Comparison of ENCODE assay signal across 8 mouse cellular contexts in genomic region chr11:73137591-73138501, GRCm38 (mm10). TPM values are rescaled to one million over a fixed set of nuclear protein-coding genes. Genes with fewer than 3 reads are reported as not detected.
DNase-seq lines count a peak whose midpoint lies in the region; ATAC-seq and TF ChIP-seq lines count a peak whose summit lies in the region.

TSS of gene Haspin (minus strand) at chr11:73138294.

- H3K4me1 ChIP-seq in forebrain, embryonic 11.5 days (replicated peaks; ENCODE audit: control insufficient read depth, insufficient read depth, low read length): peaks cover 3% of the 10 kb centered on the region; the same call in 1 of the 2 replicates
- H3K4me1 ChIP-seq in heart, postnatal 0 days (ENCODE audit: control insufficient read depth, insufficient read depth): peaks cover 30% of the 10 kb centered on the region
- H3K4me1 ChIP-seq in liver, embryonic 16.5 days (ENCODE audit: control insufficient read depth, low read depth, low read length): peaks cover 30% of the 10 kb centered on the region
- peaks cover 31% of the 10 kb centered on the region for H3K4me1 ChIP-seq in neural tube, embryonic 13.5 days (replicated peaks)
- peaks cover 8% of the 10 kb centered on the region for H3K4me1 ChIP-seq in testis, adult 2 months (ENCODE audit: control insufficient read depth, insufficient read depth, low read length)

- peak; percentile 77 for TF ChIP-seq POLR2A in testis, adult 2 months (IDR thresholded peaks at IDR 0.05; ENCODE audit: control insufficient read depth, low read depth, low read length)

- under 1% methylated on average over 84 of the region's 84 CpGs for WGBS in forebrain, embryonic 11.5 days
- WGBS in heart, postnatal 0 days: under 1% methylated on average over 82 of the region's 84 CpGs
- under 1% methylated on average over 83 of the region's 84 CpGs for WGBS in liver, embryonic 16.5 days (ENCODE audit: insufficient replicate concordance)
- under 1% methylated on average over 80 of the region's 84 CpGs for WGBS in neural tube, embryonic 13.5 days

- no peaks in the 10 kb centered on the region for H3K27me3 ChIP-seq in forebrain, embryonic 11.5 days (ENCODE audit: control insufficient read depth, insufficient read depth, low read length)
- no peaks in the 10 kb centered on the region for H3K27me3 ChIP-seq in heart, postnatal 0 days (ENCODE audit: control insufficient read depth, insufficient read depth, low read length)
- H3K27me3 ChIP-seq in liver, embryonic 16.5 days (ENCODE audit: control insufficient read depth, insufficient read depth, low read depth, low read length): no peaks in the 10 kb centered on the region
- no peaks in the 10 kb centered on the region for H3K27me3 ChIP-seq in neural tube, embryonic 13.5 days
- no peaks in the 10 kb centered on the region for H3K27me3 ChIP-seq in testis, adult 2 months (ENCODE audit: control insufficient read depth, insufficient read depth, low read length)

- peak; percentile 94 for ATAC-seq in forebrain, embryonic 11.5 days (replicated peaks; ENCODE audit: low FRiP score)
- peak; percentile 96 for ATAC-seq in heart, postnatal 0 days (ENCODE audit: insufficient read depth, low read depth)
- ATAC-seq in liver, embryonic 16.5 days (ENCODE audit: low read depth): peak; percentile 97
- ATAC-seq in neural tube, embryonic 13.5 days (ENCODE audit: low read depth): peak; percentile 96

- TF ChIP-seq CTCF in heart, postnatal 0 days (IDR thresholded peaks at IDR 0.05; ENCODE audit: low read depth): peak; percentile 94
- TF ChIP-seq CTCF in testis, adult 2 months (IDR thresholded peaks at IDR 0.05; ENCODE audit: control insufficient read depth, insufficient read depth, insufficient replicate concordance, low read depth, low read length): peak; percentile 86

- H3K36me3 ChIP-seq in forebrain, embryonic 11.5 days (ENCODE audit: control insufficient read depth, insufficient read depth, low read length): peaks cover 5% of the 10 kb centered on the region; the same call in 1 of the 2 replicates
- H3K36me3 ChIP-seq in heart, postnatal 0 days (replicated peaks; ENCODE audit: control insufficient read depth, insufficient read depth, low read length): peaks cover 10% of the 10 kb centered on the region; the same call in 1 of the 2 replicates
- peaks cover 7% of the 10 kb centered on the region for H3K36me3 ChIP-seq in liver, embryonic 16.5 days (ENCODE audit: control insufficient read depth, insufficient read depth)
- no peaks in the 10 kb centered on the region for H3K36me3 ChIP-seq in neural tube, embryonic 13.5 days
- H3K36me3 ChIP-seq in testis, adult 2 months (ENCODE audit: control insufficient read depth, insufficient read depth, low read length): peaks cover 5% of the 10 kb centered on the region

- H3K4me2 ChIP-seq in forebrain, embryonic 11.5 days (ENCODE audit: low read depth, low read length, severe bottlenecking): peak within 1 kb of the TSS; percentile 63
- H3K4me2 ChIP-seq in heart, postnatal 0 days (ENCODE audit: low read depth, low read length): peak within 1 kb of the TSS; percentile 90
- H3K4me2 ChIP-seq in liver, embryonic 16.5 days (ENCODE audit: low read depth, low read length): peak within 1 kb of the TSS; percentile 82
- H3K4me2 ChIP-seq in neural tube, embryonic 13.5 days: peak within 1 kb of the TSS; percentile 81

- peak within 1 kb of the TSS; percentile 77 for H3K9ac ChIP-seq in forebrain, embryonic 11.5 days (ENCODE audit: low read length)
- H3K9ac ChIP-seq in heart, postnatal 0 days (replicated peaks; ENCODE audit: low read depth, low read length): peak within 1 kb of the TSS; percentile 62
- peak within 1 kb of the TSS; percentile 93 for H3K9ac ChIP-seq in liver, embryonic 16.5 days (ENCODE audit: low read depth, low read length)
- H3K9ac ChIP-seq in neural tube, embryonic 13.5 days: peak within 1 kb of the TSS; percentile 74

- peak within 1 kb of the TSS; percentile 87 for H3K4me3 ChIP-seq in forebrain, embryonic 11.5 days (ENCODE audit: low read depth, low read length)
- H3K4me3 ChIP-seq in heart, postnatal 0 days (ENCODE audit: low read depth, low read length): peak within 1 kb of the TSS; percentile 83
- H3K4me3 ChIP-seq in liver, embryonic 16.5 days (ENCODE audit: low read depth, low read length): peak within 1 kb of the TSS; percentile 97
- H3K4me3 ChIP-seq in neural tube, embryonic 13.5 days: peak within 1 kb of the TSS; percentile 69
- H3K4me3 ChIP-seq in testis, adult 2 months (ENCODE audit: control insufficient read depth, low read depth, low read length): peak within 1 kb of the TSS; percentile 95

- peak; percentile 86 to 92 for DNase-seq in CD8-positive naive resting alpha-beta T cell, adult 2 months (ENCODE audit: low read depth in 2 of 2, low spot score in 2 of 2)
- DNase-seq in c-Kit-positive CD71-negative TER-119-negative erythroid progenitor cells, embryonic 14.5 days (ENCODE audit: low read depth): peak; percentile 80
- DNase-seq in forebrain, embryonic 11.5 days (ENCODE audit: low spot score): peak; percentile 97
- DNase-seq in heart, postnatal 0 days (ENCODE audit: low spot score): peak; percentile 84
- DNase-seq in kidney, postnatal 4 days: peak; percentile 96

- no peaks in the 10 kb centered on the region for H3K9me3 ChIP-seq in forebrain, embryonic 11.5 days (ENCODE audit: control insufficient read depth, low read length)
- H3K9me3 ChIP-seq in heart, postnatal 0 days (replicated peaks; ENCODE audit: control insufficient read depth, low read length): no peaks in the 10 kb centered on the region
- H3K9me3 ChIP-seq in liver, embryonic 16.5 days (replicated peaks; ENCODE audit: control insufficient read depth, low read length): no peaks in the 10 kb centered on the region
- H3K9me3 ChIP-seq in neural tube, embryonic 13.5 days: no peaks in the 10 kb centered on the region

- peak; percentile 97 for TF ChIP-seq EP300 in heart, postnatal 0 days (IDR thresholded peaks at IDR 0.05; ENCODE audit: low read depth)

- no peak within 1 kb of the TSS for H3K27ac ChIP-seq in forebrain, embryonic 11.5 days (ENCODE audit: low read depth, low read length)
- H3K27ac ChIP-seq in heart, postnatal 0 days (ENCODE audit: low read depth): 0 out of 2 replicates have a peak within 1 kb of the TSS, but pooled peaks have one; percentile 8
- H3K27ac ChIP-seq in liver, embryonic 16.5 days (ENCODE audit: low read length): peak within 1 kb of the TSS; percentile 75
- H3K27ac ChIP-seq in neural tube, embryonic 13.5 days (replicated peaks): no peak within 1 kb of the TSS
- peak within 1 kb of the TSS; percentile 82 for H3K27ac ChIP-seq in testis, adult 2 months (ENCODE audit: control insufficient read depth, insufficient read depth, low read depth, low read length)

RNA-seq across cellular contexts. Expression of gene Haspin, which starts in this region (rescaled TPM):
- polyA plus RNA-seq in forebrain, embryonic 11.5 days (2014; fragmentation: Nextera tagmentation; extraction: Ambion mirVana): 22.0 and 23.6 TPM in 2 replicates
- total RNA-seq in heart, postnatal 0 days (2014; rRNA removed; ENCODE audit: low replicate concordance): 2.4 and 6.0 TPM in 2 replicates
- 3.0 and 4.0 TPM in 2 replicates for polyA plus RNA-seq in heart, postnatal 0 days (2015; fragmentation: Nextera tagmentation; extraction: Ambion mirVana)
- 10.6 and 11.1 TPM in 2 replicates for polyA plus RNA-seq in liver, embryonic 16.5 days (2015; fragmentation: Nextera tagmentation; extraction: Ambion mirVana)
- 2.9 and 4.8 TPM in 2 replicates for polyA plus RNA-seq in neural tube, embryonic 13.5 days (2015; fragmentation: Nextera tagmentation; extraction: Ambion mirVana)
- 256 and 297 TPM in 2 replicates for polyA plus RNA-seq in testis, adult 2 months (2012; rRNA removed)

Comparison
In these comparisons a context has a peak if more than half of its experiments do, and no peak if none do; other contexts are left out.
1. RNA of gene Haspin (polyA plus RNA-seq): 256 to 297 TPM in testis, adult 2 months; 22.0 to 23.6 TPM in forebrain, embryonic 11.5 days, 10.6 to 11.1 TPM in liver, embryonic 16.5 days, 3.0 to 4.0 TPM in heart, postnatal 0 days and 2.9 to 4.8 TPM in neural tube, embryonic 13.5 days; every median in the first group is over 10 times any median in the second.
2. H3K27ac ChIP-seq: peak in heart, postnatal 0 days (single experiment), liver, embryonic 16.5 days (single experiment) and testis, adult 2 months (single experiment); none in forebrain, embryonic 11.5 days (single experiment) and neural tube, embryonic 13.5 days (single experiment).
3. Peak in every context shown above with its lines, with median percentiles within 50 percentile points of each other: DNase-seq, ATAC-seq, H3K4me2 ChIP-seq, H3K4me3 ChIP-seq and H3K9ac ChIP-seq.